Mouse (Mus musculus): ENCODE data around the gene Setd7. TPM values are rescaled to one million over a fixed set of nuclear protein-coding genes. Genes with fewer than 3 reads are reported as not detected.

Gene Setd7
- polyA plus RNA-seq, 1 experiment, result 9.9 TPM

DNA sequence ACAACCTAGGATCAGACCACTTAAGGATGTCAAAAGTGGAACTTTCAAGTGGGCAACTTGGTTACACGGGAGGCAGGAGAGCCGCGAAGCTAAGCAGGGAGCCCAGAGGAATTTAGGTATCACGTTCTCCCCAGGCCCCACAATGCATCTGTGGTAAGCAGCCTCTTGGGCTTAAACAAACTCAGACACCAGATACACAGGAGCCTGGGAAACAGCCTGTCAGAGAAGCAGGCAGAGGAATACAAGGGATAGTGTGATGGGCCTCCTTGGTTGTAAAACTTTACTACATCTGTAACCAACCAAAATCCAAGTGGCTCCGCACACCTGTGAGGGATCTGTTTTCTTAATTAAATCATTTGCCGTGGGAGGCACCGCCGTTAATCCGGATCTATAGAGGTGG lies 26.7 kb downstream of the Setd7 start:
- Histone ChIP-seq H3K4me3 (ENCODE audit: insufficient read depth, poor library complexity, severe bottlenecking) (no peak overlapping the region), H3K79me3 (ENCODE audit: low read depth) (no peaks in the 10 kb centered on the region), H3K27me3 (ENCODE audit: control insufficient read depth, insufficient read depth, insufficient read length) (no peaks in the 10 kb centered on the region), H3K36me3 (ENCODE audit: control insufficient read depth, insufficient read depth) (peaks cover 81% of the 10 kb centered on the region), H3K79me2 (ENCODE audit: control insufficient read depth, insufficient read depth) (no peaks in the 10 kb centered on the region), H3ac (ENCODE audit: control insufficient read depth, insufficient read length, low read depth) (no peak overlapping the region)
- TF ChIP-seq MAX (IDR thresholded peaks at IDR 0.05), result no peak
- no peak for TF ChIP-seq FOSL1 (IDR thresholded peaks at IDR 0.05; ENCODE audit: insufficient read depth, low read length, poor library complexity, severe bottlenecking)
- no peak for TF ChIP-seq MYOD1 (IDR thresholded peaks at IDR 0.05; ENCODE audit: control insufficient read depth, insufficient read length, low read depth)
- TF ChIP-seq MYOG (IDR thresholded peaks at IDR 0.05; ENCODE audit: control insufficient read depth, extremely low read depth, insufficient read length), result no peak
- no peak for TF ChIP-seq CEBPB (IDR thresholded peaks at IDR 0.05; ENCODE audit: low read depth)
- TF ChIP-seq USF1 (IDR thresholded peaks at IDR 0.05; ENCODE audit: low read depth), result no peak
- TF ChIP-seq CTCF (IDR thresholded peaks at IDR 0.05; ENCODE audit: control insufficient read depth, insufficient read depth, insufficient read length), result no peak

DNA sequence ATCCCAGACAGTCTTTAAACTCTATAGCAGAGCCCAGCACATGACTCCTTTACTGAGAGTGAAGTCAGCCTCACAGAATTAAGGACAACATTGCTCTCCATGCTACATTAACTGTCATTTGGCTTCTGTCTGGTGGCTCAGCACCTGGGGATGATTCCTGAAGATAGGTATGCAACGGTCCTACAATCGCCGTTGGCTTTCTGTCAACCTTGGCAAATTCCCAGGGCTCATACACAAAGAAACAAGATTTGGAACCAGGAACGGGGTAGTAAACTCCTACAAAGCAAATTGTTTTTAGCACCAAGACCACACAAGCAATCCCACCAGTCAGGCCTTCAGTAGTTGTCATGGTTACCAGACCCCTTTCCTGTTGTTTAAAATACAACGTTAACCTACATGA lies 27.1 kb downstream of the Setd7 start:
- Histone ChIP-seq H3K4me3 (ENCODE audit: insufficient read depth, poor library complexity, severe bottlenecking) (no peak overlapping the region), H3K79me3 (ENCODE audit: low read depth) (no peaks in the 10 kb centered on the region), H3K27me3 (ENCODE audit: control insufficient read depth, insufficient read depth, insufficient read length) (no peaks in the 10 kb centered on the region), H3K36me3 (ENCODE audit: control insufficient read depth, insufficient read depth) (peaks cover 82% of the 10 kb centered on the region), H3K79me2 (ENCODE audit: control insufficient read depth, insufficient read depth) (no peaks in the 10 kb centered on the region), H3ac (ENCODE audit: control insufficient read depth, insufficient read length, low read depth) (no peak overlapping the region)
- TF ChIP-seq USF1 (IDR thresholded peaks at IDR 0.05; ENCODE audit: low read depth), result no peak
- TF ChIP-seq CEBPB (IDR thresholded peaks at IDR 0.05; ENCODE audit: low read depth), result no peak

DNA sequence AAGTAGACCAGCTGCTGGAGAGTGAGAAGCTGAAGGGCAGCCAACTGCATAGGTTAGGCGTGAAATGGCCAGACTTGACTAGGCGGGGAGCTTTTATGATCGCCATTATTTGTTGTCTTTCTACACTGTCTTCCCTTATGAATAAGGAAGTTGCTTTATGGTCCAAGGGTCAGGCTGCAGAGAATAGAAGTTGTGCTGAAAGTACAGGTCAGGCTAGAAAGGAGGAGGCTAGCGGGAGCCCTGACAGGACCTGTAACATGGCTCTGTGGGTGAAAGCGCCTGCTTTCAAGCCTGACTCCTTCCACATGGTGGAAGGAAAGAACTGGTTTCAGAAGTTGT lies 28.4 kb downstream of the Setd7 start:
- Histone ChIP-seq H3K27me3 (ENCODE audit: control insufficient read depth, insufficient read depth, insufficient read length) (no peaks in the 10 kb centered on the region), H3ac (ENCODE audit: control insufficient read depth, insufficient read length, low read depth) (no peak overlapping the region), H3K4me3 (ENCODE audit: insufficient read depth, poor library complexity, severe bottlenecking) (no peak overlapping the region), H3K79me3 (ENCODE audit: low read depth) (no peaks in the 10 kb centered on the region), H3K79me2 (ENCODE audit: control insufficient read depth, insufficient read depth) (no peaks in the 10 kb centered on the region), H3K36me3 (ENCODE audit: control insufficient read depth, insufficient read depth) (peaks cover 76% of the 10 kb centered on the region)
- TF ChIP-seq MYOD1 (IDR thresholded peaks at IDR 0.05; ENCODE audit: control insufficient read depth, insufficient read length, low read depth), result no peak
- TF ChIP-seq CEBPB (IDR thresholded peaks at IDR 0.05; ENCODE audit: low read depth), result no peak
- no peak for TF ChIP-seq MAX (IDR thresholded peaks at IDR 0.05)
- no peak for TF ChIP-seq MYOG (IDR thresholded peaks at IDR 0.05; ENCODE audit: control insufficient read depth, extremely low read depth, insufficient read length)
- TF ChIP-seq USF1 (IDR thresholded peaks at IDR 0.05; ENCODE audit: low read depth), result no peak
- no peak for TF ChIP-seq CTCF (IDR thresholded peaks at IDR 0.05; ENCODE audit: control insufficient read depth, insufficient read depth, insufficient read length)
- TF ChIP-seq FOSL1 (IDR thresholded peaks at IDR 0.05; ENCODE audit: insufficient read depth, low read length, poor library complexity, severe bottlenecking), result no peak

DNA sequence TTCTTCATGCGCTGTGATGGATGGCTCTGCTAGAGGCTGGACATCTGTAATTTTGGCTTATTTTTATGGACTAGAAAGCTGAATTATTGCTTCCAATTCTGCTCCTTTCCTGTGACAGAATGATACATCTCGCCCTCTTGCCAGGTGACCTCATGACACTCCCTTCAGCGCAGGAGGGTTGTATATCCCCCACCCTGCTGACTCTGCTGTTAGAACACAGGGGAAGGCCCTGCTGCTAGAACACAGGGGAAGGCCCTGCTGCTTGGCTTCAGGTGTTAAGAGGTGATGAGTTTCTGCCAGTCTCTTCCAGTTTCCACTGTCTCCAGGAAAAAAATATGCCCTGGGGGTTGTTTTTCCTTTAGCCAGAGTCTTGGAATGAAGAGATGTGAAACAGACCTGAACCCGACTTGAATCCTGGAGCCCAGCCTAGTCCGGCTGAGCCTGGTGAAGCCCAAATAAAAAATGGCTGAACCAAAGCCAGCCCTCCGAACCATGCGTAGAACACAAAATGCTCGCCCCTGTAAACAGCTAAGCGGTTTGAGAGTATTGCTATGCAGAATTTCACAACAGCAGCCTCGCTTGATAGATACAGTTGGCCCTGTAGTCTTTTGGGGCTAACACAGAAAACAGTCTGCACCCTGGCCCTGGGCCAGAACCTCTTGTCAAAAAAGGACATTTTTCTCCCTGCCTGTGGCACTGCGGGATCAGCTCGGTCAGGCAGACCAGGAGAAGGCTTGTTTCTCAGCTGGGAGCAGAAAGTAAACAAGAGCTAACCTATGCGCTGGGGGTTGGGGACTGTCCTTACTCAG lies 29.0 kb downstream of the Setd7 start:
- Histone ChIP-seq H3K79me3 (ENCODE audit: low read depth) (no peaks in the 10 kb centered on the region), H3K36me3 (ENCODE audit: control insufficient read depth, insufficient read depth) (peaks cover 82% of the 10 kb centered on the region), H3K27me3 (ENCODE audit: control insufficient read depth, insufficient read depth, insufficient read length) (no peaks in the 10 kb centered on the region), H3K4me3 (ENCODE audit: insufficient read depth, poor library complexity, severe bottlenecking) (no peak overlapping the region), H3ac (ENCODE audit: control insufficient read depth, insufficient read length, low read depth) (no peak overlapping the region), H3K79me2 (ENCODE audit: control insufficient read depth, insufficient read depth) (no peaks in the 10 kb centered on the region)
- TF ChIP-seq MAX (IDR thresholded peaks at IDR 0.05) (no peak), FOSL1 (IDR thresholded peaks at IDR 0.05; ENCODE audit: insufficient read depth, low read length, poor library complexity, severe bottlenecking) (no peak), MYOG (IDR thresholded peaks at IDR 0.05; ENCODE audit: control insufficient read depth, extremely low read depth, insufficient read length) (no peak), MYOD1 (IDR thresholded peaks at IDR 0.05; ENCODE audit: control insufficient read depth, insufficient read length, low read depth) (no peak), CTCF (IDR thresholded peaks at IDR 0.05; ENCODE audit: control insufficient read depth, insufficient read depth, insufficient read length) (no peak), USF1 (IDR thresholded peaks at IDR 0.05; ENCODE audit: low read depth) (no peak), CEBPB (IDR thresholded peaks at IDR 0.05; ENCODE audit: low read depth) (no peak)

DNA sequence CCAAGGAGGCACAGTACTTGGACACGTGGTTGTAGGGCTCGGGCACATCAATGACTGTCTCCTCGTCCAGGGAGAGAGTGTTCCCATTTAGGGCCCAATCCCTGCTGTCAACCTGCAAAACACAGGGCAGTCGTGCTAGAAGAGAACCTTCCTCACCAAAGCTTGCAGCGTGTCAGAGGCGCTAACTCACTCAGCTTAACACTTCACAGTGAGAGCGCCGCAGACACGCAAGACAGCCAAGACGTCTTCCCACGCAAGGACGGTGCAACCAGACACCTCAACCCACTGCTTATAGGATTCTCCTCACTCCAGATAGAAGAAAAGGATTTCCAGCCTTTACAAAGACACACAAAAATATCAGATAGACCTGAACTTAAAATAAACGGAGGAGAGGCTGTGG lies 33.8 kb downstream of the Setd7 start:
- TF ChIP-seq USF1 (IDR thresholded peaks at IDR 0.05; ENCODE audit: low read depth) (no peak), FOSL1 (IDR thresholded peaks at IDR 0.05; ENCODE audit: insufficient read depth, low read length, poor library complexity, severe bottlenecking) (no peak), CTCF (IDR thresholded peaks at IDR 0.05; ENCODE audit: control insufficient read depth, insufficient read depth, insufficient read length) (no peak)
- Histone ChIP-seq H3K79me3 (ENCODE audit: low read depth) (no peaks in the 10 kb centered on the region), H3K79me2 (ENCODE audit: control insufficient read depth, insufficient read depth) (no peaks in the 10 kb centered on the region), H3ac (ENCODE audit: control insufficient read depth, insufficient read length, low read depth) (no peak overlapping the region), H3K36me3 (ENCODE audit: control insufficient read depth, insufficient read depth) (peaks cover 71% of the 10 kb centered on the region), H3K4me3 (ENCODE audit: insufficient read depth, poor library complexity, severe bottlenecking) (no peak overlapping the region), H3K27me3 (ENCODE audit: control insufficient read depth, insufficient read depth, insufficient read length) (no peaks in the 10 kb centered on the region)

DNA sequence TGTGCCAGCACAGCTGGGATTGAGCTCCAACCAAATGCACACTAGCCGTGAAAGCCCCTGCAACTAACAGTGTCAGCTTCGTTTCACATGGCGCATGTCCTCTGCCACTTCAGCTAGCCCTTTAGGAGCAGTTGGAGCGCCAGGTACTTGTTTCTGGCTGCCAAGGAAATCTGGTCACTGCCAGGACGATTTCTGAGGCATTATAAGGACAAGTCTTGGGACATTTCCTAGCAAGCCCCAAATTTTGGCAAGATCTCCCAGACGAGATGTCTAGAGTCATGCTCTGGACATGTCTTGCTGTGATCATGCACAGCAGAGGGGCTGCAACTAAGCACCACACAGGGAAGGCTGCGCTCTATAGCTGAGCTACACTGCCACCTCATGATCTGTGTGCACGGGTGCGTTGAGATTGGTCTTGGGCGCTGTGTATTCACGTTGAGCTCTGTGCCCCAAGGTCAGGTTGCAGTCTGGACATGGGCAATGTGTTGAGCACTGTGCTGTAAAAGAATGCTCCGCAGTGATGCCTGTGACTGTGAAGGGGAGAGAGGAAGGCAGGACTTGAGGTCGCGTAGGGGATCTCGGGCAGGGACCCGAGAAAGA lies 35.4 kb downstream of the Setd7 start:
- peaks cover 66% of the 10 kb centered on the region for H3K36me3 ChIP-seq (ENCODE audit: control insufficient read depth, insufficient read depth)
- TF ChIP-seq FOSL1 (IDR thresholded peaks at IDR 0.05; ENCODE audit: insufficient read depth, low read length, poor library complexity, severe bottlenecking) (no peak), MYOG (IDR thresholded peaks at IDR 0.05; ENCODE audit: control insufficient read depth, extremely low read depth, insufficient read length) (no peak), CTCF (IDR thresholded peaks at IDR 0.05; ENCODE audit: control insufficient read depth, insufficient read depth, insufficient read length) (no peak)
- H3K79me2 ChIP-seq (ENCODE audit: control insufficient read depth, insufficient read depth), result no peaks in the 10 kb centered on the region
- no peaks in the 10 kb centered on the region for H3K27me3 ChIP-seq (ENCODE audit: control insufficient read depth, insufficient read depth, insufficient read length)
- H3K4me3 ChIP-seq (ENCODE audit: insufficient read depth, poor library complexity, severe bottlenecking), result no peak overlapping the region
- no peak overlapping the region for H3ac ChIP-seq (ENCODE audit: control insufficient read depth, insufficient read length, low read depth)
- no peaks in the 10 kb centered on the region for H3K79me3 ChIP-seq (ENCODE audit: low read depth)
